Mouse (Mus musculus) MEL (cell line): ENCODE data around the gene Gm11027. TPM values are rescaled to one million over a fixed set of nuclear protein-coding genes. Genes with fewer than 3 reads are reported as not detected.

ENCODE experiments used
- DNase-seq: peaks from one replicate; pipeline ENCODE4 v3.0.0; 2011; ENCODE audit warnings: low read depth, low spot score
- H3K27ac ChIP-seq: 2 replicates; pipeline ENCODE4 v1.5.1; 2012; ENCODE audit warnings: low read depth, mild to moderate bottlenecking, control low read depth, low read length, moderate library complexity; ENCODE audit not compliant: control insufficient read depth
- H3K27me3 ChIP-seq, 2 experiments: fragments of 150-350 bp in 1 of 2; sonication (generic) in 1 of 2; 2 replicates each; pipeline ENCODE4 v1.6.1; 2012; ENCODE audit warnings: low read length in 2 of 2, mild to moderate bottlenecking in 2 of 2, improper control_type of control experiment in 1 of 2, moderate library complexity in 1 of 2; ENCODE audit not compliant: insufficient read depth in 2 of 2, control insufficient read depth in 1 of 2
- H3K36me3 ChIP-seq, 2 experiments: 2 replicates each; pipeline ENCODE4 v1.6.1; 2012 to 2014; ENCODE audit warnings: low read length in 2 of 2, improper control_type of control experiment in 1 of 2, inconsistent platforms in 1 of 2, mild to moderate bottlenecking in 1 of 2; ENCODE audit not compliant: insufficient read depth in 2 of 2, control insufficient read depth in 1 of 2
- H3K4me1 ChIP-seq, 2 experiments: fragments of 150-350 bp in 1 of 2; sonication (generic) in 1 of 2; 2 replicates each; pipeline ENCODE4 v1.6.1; 2012; ENCODE audit warnings: low read length in 2 of 2, improper control_type of control experiment in 1 of 2, mild to moderate bottlenecking in 1 of 2; ENCODE audit not compliant: insufficient read depth in 2 of 2, control insufficient read depth in 1 of 2
- H3K4me3 ChIP-seq, 2 experiments: fragments of 150-350 bp in 1 of 2; sonication (generic) in 1 of 2; 2 replicates each; pipeline ENCODE4 v1.5.1; 2012; ENCODE audit warnings: low read depth in 2 of 2, low read length in 2 of 2, mild to moderate bottlenecking in 2 of 2, moderate library complexity in 2 of 2, control low read depth in 1 of 2, improper control_type of control experiment in 1 of 2; ENCODE audit not compliant: control insufficient read depth in 1 of 2, insufficient read depth in 1 of 2
- H3K79me2 ChIP-seq: 2 replicates; pipeline ENCODE4 v1.6.1; 2012; ENCODE audit warnings: mild to moderate bottlenecking, low read length, moderate library complexity; ENCODE audit not compliant: control insufficient read depth, poor library complexity, insufficient read depth
- H3K9ac ChIP-seq: 2 replicates; pipeline ENCODE4 v1.6.1; 2012; ENCODE audit warnings: low read depth, mild to moderate bottlenecking, control low read depth, low read length, moderate library complexity; ENCODE audit not compliant: control insufficient read depth, poor library complexity, severe bottlenecking
- H3K9me3 ChIP-seq: fragments of 150-350 bp; sonication (generic); replicated peaks from 2 replicates; pipeline ENCODE4 v1.6.1; 2012; ENCODE audit warnings: mild to moderate bottlenecking, low read length, improper control_type of control experiment, moderate library complexity; ENCODE audit not compliant: insufficient read depth
- CHD1 ChIP-seq: IDR thresholded peaks from 2 replicates; pipeline ENCODE4 v1.6.1; 2012; ENCODE audit warnings: low read depth, mild to moderate bottlenecking, inconsistent platforms, low read length, improper control_type of control experiment
- CTCF ChIP-seq, 3 experiments: IDR thresholded peaks in 2 of 3; conservative IDR thresholded peaks in 1 of 3; 2 replicates each; pipeline ENCODE4 v1.5.1; 2011 to 2012; ENCODE audit warnings: low read length in 3 of 3, low read depth in 2 of 3, mild to moderate bottlenecking in 2 of 3, improper control_type of control experiment in 1 of 3, inconsistent platforms in 1 of 3, mixed read lengths in 1 of 3, moderate library complexity in 1 of 3; ENCODE audit not compliant: control insufficient read depth in 1 of 3, insufficient read depth in 1 of 3, poor library complexity in 1 of 3, severe bottlenecking in 1 of 3
- E2F4 ChIP-seq: IDR thresholded peaks from 2 replicates; pipeline ENCODE4 v1.6.1; 2011; ENCODE audit warnings: low read depth, low read length, improper control_type of control experiment, borderline replicate concordance
- GATA1 ChIP-seq: IDR thresholded peaks from 2 replicates; pipeline ENCODE4 v1.6.1; 2011; ENCODE audit warnings: low read depth, low read length, improper control_type of control experiment
- KAT2A ChIP-seq: conservative IDR thresholded peaks from 2 replicates; pipeline ENCODE4 v1.6.1; 2012; ENCODE audit warnings: low read depth, low read length, improper control_type of control experiment, inconsistent platforms
- MEF2A ChIP-seq: IDR thresholded peaks from 2 replicates; pipeline ENCODE4 v1.6.1; 2014; ENCODE audit warnings: low read depth, mild to moderate bottlenecking, inconsistent platforms, low read length, improper control_type of control experiment; ENCODE audit not compliant: poor library complexity, insufficient replicate concordance, severe bottlenecking; ENCODE audit errors: extremely low read depth
- POLR2A ChIP-seq, 2 experiments: IDR thresholded peaks; 2 replicates each; pipeline ENCODE4 v1.6.1; 2011 to 2012; ENCODE audit warnings: low read length in 2 of 2, mild to moderate bottlenecking in 2 of 2, control low read depth in 1 of 2, improper control_type of control experiment in 1 of 2, low read depth in 1 of 2, moderate library complexity in 1 of 2; ENCODE audit not compliant: control insufficient read depth in 1 of 2, insufficient read depth in 1 of 2, poor library complexity in 1 of 2
- POLR2AphosphoS2 ChIP-seq: IDR thresholded peaks from 2 replicates; pipeline ENCODE4 v1.6.1; 2011; ENCODE audit warnings: low read length, improper control_type of control experiment
- SIN3A ChIP-seq: IDR thresholded peaks from 2 replicates; pipeline ENCODE4 v1.6.1; 2012; ENCODE audit warnings: low read length, improper control_type of control experiment, inconsistent platforms
- ZMIZ1 ChIP-seq: IDR thresholded peaks from 2 replicates; pipeline ENCODE4 v1.6.1; 2012; ENCODE audit warnings: low read depth, mild to moderate bottlenecking, inconsistent platforms, low read length, improper control_type of control experiment, moderate library complexity
- polyA plus RNA-seq, 2 experiments: library from polyadenylated mRNA; stranded (reverse) in 1 of 2; unstranded in 1 of 2; fragments of >175 nt in 1 of 2; fragments of >200 nt in 1 of 2; gene quantifications; 2 replicates each; pipeline versions ENCODE4 v1.2.1 to v1.2.4; 2012; ENCODE audit warnings: low replicate concordance in 2 of 2, low read depth in 1 of 2; ENCODE audit not compliant: insufficient read length in 2 of 2, insufficient read depth in 1 of 2, missing spikeins in 1 of 2
- total RNA-seq: library from RNA; depleted of rRNA; stranded (reverse); fragments of 300-350 nt; gene quantifications from 2 replicates; pipeline ENCODE4 v1.2.3, GENCODE M21; 2012

The Gm11027 gene
- total and polyA plus RNA-seq, 3 experiments, result not detected

DNA sequence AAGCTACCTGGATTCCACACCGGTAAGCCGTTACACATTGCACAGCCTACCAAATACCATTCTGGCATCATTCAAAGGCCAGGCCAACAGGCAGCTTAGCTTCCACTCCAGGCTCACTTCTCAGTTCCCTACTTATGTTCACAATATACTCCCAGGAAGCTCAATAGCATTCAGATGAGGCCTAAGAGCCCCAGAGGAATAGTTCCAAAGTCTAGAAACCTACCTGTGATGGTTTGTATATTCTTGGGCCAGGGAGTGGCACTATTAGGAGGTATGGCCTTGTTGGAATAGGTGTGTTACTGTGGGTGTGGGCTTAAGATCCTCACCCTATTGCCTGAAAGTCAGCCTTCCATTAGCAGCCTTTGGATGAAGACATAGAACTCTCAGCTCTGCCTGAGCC lies 4.1 kb upstream of the Gm11027 start:
- Histone ChIP-seq H3K9me3 (no peaks in the 10 kb centered on the region), H3K36me3 (peaks cover 0 to 25% of the 10 kb centered on the region in 2 experiments; a peak in 2 of 4 replicates), H3K79me2 (no peaks in the 10 kb centered on the region), H3K4me1 (peaks cover 13 to 17% of the 10 kb centered on the region in 2 experiments), H3K27me3 (no peaks in the 10 kb centered on the region), H3K27ac (no peak overlapping the region), H3K9ac (no peak overlapping the region), H3K4me3 (no peak overlapping the region)
- no peak for DNase-seq
- TF ChIP-seq POLR2AphosphoS2, result no peak
- no peak for TF ChIP-seq SIN3A
- no peak for TF ChIP-seq ZMIZ1
- no peak for TF ChIP-seq E2F4
- no peak for TF ChIP-seq KAT2A

DNA sequence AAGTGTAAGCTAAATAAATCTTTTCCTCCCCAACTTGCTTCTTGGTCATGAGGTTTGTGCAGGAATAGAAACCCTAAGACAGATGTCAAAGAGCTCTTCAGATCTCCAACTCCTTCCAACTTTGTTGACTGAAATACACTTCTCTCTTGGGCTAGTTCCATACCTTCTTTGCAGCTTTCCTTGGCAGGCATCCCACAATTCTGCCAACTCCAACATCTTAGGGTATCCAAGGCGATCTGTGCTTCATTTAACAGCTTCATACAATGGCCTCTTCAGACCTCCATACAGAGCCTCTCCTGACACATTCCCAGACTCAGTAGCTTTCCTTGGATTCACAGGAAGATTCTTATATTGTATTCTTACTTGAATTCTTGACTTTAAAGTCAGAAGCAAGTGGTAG lies 1.5 kb upstream of the Gm11027 start:
- Histone ChIP-seq H3K79me2 (no peaks in the 10 kb centered on the region), H3K4me3 (no peak overlapping the region), H3K4me1 (peaks cover 20 to 32% of the 10 kb centered on the region in 2 experiments), H3K27ac (no peak overlapping the region), H3K9me3 (no peaks in the 10 kb centered on the region), H3K9ac (no peak overlapping the region), H3K27me3 (no peaks in the 10 kb centered on the region), H3K36me3 (peaks cover 0 to 35% of the 10 kb centered on the region in 2 experiments; a peak in 2 of 4 replicates)
- DNase-seq, result no peak
- TF ChIP-seq CTCF (IDR thresholded peaks at IDR 0.05 in 2 of 3, conservative IDR thresholded peaks at IDR 0.05 in 1 of 3; ENCODE audit: control insufficient read depth in 1 of 3, insufficient read depth in 1 of 3, low read depth in 2 of 3, low read length in 3 of 3, poor library complexity in 1 of 3, severe bottlenecking in 1 of 3), result no peak

DNA sequence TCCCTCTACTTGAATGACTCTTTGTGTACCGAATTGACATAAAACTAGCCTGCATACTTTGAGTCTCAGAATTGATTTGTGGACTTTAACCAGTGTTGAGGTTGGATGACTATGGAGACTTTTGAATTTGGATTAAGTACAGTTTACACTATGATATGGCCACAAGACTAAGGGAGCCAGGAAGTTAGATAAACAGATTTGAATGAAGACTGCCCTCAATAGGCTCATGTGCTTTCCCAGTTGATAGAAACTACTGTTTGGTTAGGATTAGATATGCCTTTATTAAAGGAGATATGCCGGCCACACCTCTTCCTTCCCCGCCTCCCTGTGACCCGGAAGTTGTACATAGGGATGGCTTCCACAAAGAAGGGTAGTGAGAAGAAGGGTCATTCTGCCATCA lies 445 bp downstream of the Gm11027 start:
- Histone ChIP-seq H3K27me3 (no peaks in the 10 kb centered on the region), H3K79me2 (peaks cover 2% of the 10 kb centered on the region; the same call in 1 of the 2 replicates), H3K4me3 (no peak overlapping the region), H3K9me3 (no peaks in the 10 kb centered on the region), H3K36me3 (peaks cover 0 to 39% of the 10 kb centered on the region in 2 experiments; a peak in 2 of 4 replicates), H3K4me1 (peaks cover 28 to 37% of the 10 kb centered on the region in 2 experiments), H3K9ac (no peak overlapping the region), H3K27ac (peak overlapping the region; percentile 37; the same call in 1 of the 2 replicates)
- DNase-seq, result no peak
- TF ChIP-seq POLR2A (IDR thresholded peaks at IDR 0.05; ENCODE audit: control insufficient read depth in 1 of 2, insufficient read depth in 1 of 2, low read depth in 1 of 2, low read length in 2 of 2, poor library complexity in 1 of 2) (no peak), GATA1 (peak; percentile 83), POLR2AphosphoS2 (no peak), CHD1 (no peak), MEF2A (no peak)
